ENCODE assay signal across 9 mouse cellular contexts in the genomic region with DNA sequence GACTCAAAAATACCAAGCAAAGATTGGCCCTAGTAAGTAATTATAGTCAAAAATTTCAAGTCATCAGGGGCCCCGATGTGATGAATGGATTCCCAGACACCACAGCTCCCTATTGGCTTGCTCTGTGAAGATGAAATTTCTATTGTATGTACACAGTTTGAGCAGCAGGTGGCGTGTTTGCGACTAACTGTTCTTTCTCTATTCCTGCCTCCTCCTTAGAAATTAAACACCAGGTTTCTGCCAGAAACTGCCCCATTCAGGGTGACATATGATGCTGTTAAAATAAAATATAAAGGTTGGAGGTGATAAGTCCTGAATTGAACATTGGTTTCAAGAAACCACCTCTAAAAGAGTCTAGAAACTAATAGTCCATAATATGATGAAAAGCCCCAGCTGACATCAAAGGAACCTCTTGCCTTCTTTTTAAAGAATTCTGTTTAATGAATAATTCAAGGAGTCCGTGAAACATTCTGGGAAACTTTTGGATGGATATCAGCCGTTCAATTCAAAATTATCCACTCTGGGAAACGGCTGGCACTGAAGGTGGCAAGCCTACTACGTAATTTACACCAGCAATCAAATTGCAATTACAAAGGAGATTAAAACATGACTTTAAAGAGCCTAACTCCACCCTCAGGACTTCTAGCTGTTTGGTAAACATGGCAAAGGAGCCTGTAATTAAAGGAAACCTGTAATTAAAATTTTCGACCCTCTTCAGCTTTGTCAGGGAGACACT.
DNase-seq lines count a peak whose midpoint lies in the region; ATAC-seq and TF ChIP-seq lines count a peak whose summit lies in the region.
"Had no signal": no experiment of that assay in that cellular context is flagged by ENCODE, and none has a peak within 500 bp of the region (broad histone marks: within the 10 kb centered on the region; RNA-seq: fewer than 3 reads in every experiment).

No protein-coding gene starts in this region.

- no peak overlapping the region for H3K9ac ChIP-seq in hindbrain, embryonic 11.5 days (ENCODE audit: low read depth, low read length)
- H3K9ac ChIP-seq in limb, embryonic 14.5 days (ENCODE audit: low read depth, low read length, severe bottlenecking): no peak overlapping the region
- H3K9ac ChIP-seq: embryonic facial prominence, embryonic 12.5 days had no signal

- POLR2A ChIA-PET in Patski (lab: Charles Lee): no interaction called here

- H3K4me1 ChIP-seq in hindbrain, embryonic 11.5 days (replicated peaks; ENCODE audit: control insufficient read depth, insufficient read depth, low read length): no peaks in the 10 kb centered on the region
- H3K4me1 ChIP-seq in limb, embryonic 14.5 days (ENCODE audit: control insufficient read depth, insufficient read depth, low read length): no peaks in the 10 kb centered on the region
- H3K4me1 ChIP-seq: embryonic facial prominence, embryonic 12.5 days had no signal

- peak; percentile 4 for DNase-seq in cerebellum, adult 11 months
- DNase-seq in cerebellum, adult 8-10 months: no peak
- DNase-seq in Patski (ENCODE audit: low read depth, low spot score): no peak
- DNase-seq in hindbrain, embryonic 11.5 days (ENCODE audit: low spot score): peak; percentile 55
- DNase-seq in limb, embryonic 14.5 days (ENCODE audit: low spot score): peak; percentile 18
- peak; percentile 38 for DNase-seq in telencephalon, adult 2 months (ENCODE audit: low read depth, low spot score)
- no peak for DNase-seq in lung, postnatal 10 days
- no peak for DNase-seq in lung, adult 18-20 months

- H3K4me2 ChIP-seq in hindbrain, embryonic 11.5 days (replicated peaks; ENCODE audit: low read depth, low read length): no peak overlapping the region
- H3K4me2 ChIP-seq in limb, embryonic 14.5 days (replicated peaks; ENCODE audit: low read depth, low read length, severe bottlenecking): no peak overlapping the region
- H3K4me2 ChIP-seq: embryonic facial prominence, embryonic 12.5 days had no signal

- WGBS in hindbrain, embryonic 11.5 days: 34% methylated on average over 8 of the region's 8 CpGs
- 31% methylated on average over 8 of the region's 8 CpGs for WGBS in limb, embryonic 14.5 days

- in situ Hi-C loops in Patski (cut with MboI; ENCODE audit: low pct_unique_long_range_greater_than_20kb): no loop called here

- no peaks in the 10 kb centered on the region for H3K36me3 ChIP-seq in hindbrain, embryonic 11.5 days (ENCODE audit: control insufficient read depth, insufficient read depth, low read length)
- no peaks in the 10 kb centered on the region for H3K36me3 ChIP-seq in limb, embryonic 14.5 days (ENCODE audit: control insufficient read depth, insufficient read depth, low read length)
- H3K36me3 ChIP-seq: embryonic facial prominence, embryonic 12.5 days had no signal

- H3K4me3 ChIP-seq in hindbrain, embryonic 11.5 days (ENCODE audit: low read depth, low read length): no peak overlapping the region
- no peak overlapping the region for H3K4me3 ChIP-seq in limb, embryonic 14.5 days (replicated peaks; ENCODE audit: low read length)
- H3K4me3 ChIP-seq: embryonic facial prominence, embryonic 12.5 days had no signal

- H3K9me3 ChIP-seq in hindbrain, embryonic 11.5 days (ENCODE audit: control insufficient read depth, low read length): no peaks in the 10 kb centered on the region
- H3K9me3 ChIP-seq in limb, embryonic 14.5 days (ENCODE audit: control insufficient read depth, low read length): no peaks in the 10 kb centered on the region
- H3K9me3 ChIP-seq: embryonic facial prominence, embryonic 12.5 days had no signal

- no peak for ATAC-seq in Patski
- ATAC-seq in hindbrain, embryonic 11.5 days (ENCODE audit: low FRiP score): peak; percentile 61; the same call in 1 of the 2 replicates
- no peak for ATAC-seq in limb, embryonic 14.5 days (ENCODE audit: low FRiP score, low read depth)

- H3K27me3 ChIP-seq in Patski: no peaks in the 10 kb centered on the region
- no peaks in the 10 kb centered on the region for H3K27me3 ChIP-seq in hindbrain, embryonic 11.5 days (ENCODE audit: control insufficient read depth, insufficient read depth, low read length)
- no peaks in the 10 kb centered on the region for H3K27me3 ChIP-seq in limb, embryonic 14.5 days (ENCODE audit: control insufficient read depth, insufficient read depth, low read length)
- H3K27me3 ChIP-seq: embryonic facial prominence, embryonic 12.5 days had no signal

- TF ChIP-seq POLR2A in limb, embryonic 14.5 days (IDR thresholded peaks at IDR 0.05; ENCODE audit: borderline replicate concordance, extremely low read depth, insufficient read depth, insufficient read length): no peak

- CTCF ChIA-PET in Patski (lab: Charles Lee): interaction anchor here (0.7 to 1.5 kb wide), 4 partner anchors 9 to 28 kb away, joined by 3 to 4 read pairs (median 4); no protein-coding TSS in a partner anchor

- TF ChIP-seq CTCF in Patski (IDR thresholded peaks at IDR 0.05): peak; percentile 48

- no peak overlapping the region for H3K27ac ChIP-seq in hindbrain, embryonic 11.5 days (ENCODE audit: low read depth, low read length)
- H3K27ac ChIP-seq in limb, embryonic 14.5 days (replicated peaks; ENCODE audit: low read depth, low read length): no peak overlapping the region
- H3K27ac ChIP-seq: embryonic facial prominence, embryonic 12.5 days had no signal

Comparison
In these comparisons a context has a peak if more than half of its experiments do, and no peak if none do; other contexts are left out.
1. DNase-seq: peak in cerebellum, adult 11 months (single experiment), hindbrain, embryonic 11.5 days (single experiment), limb, embryonic 14.5 days (single experiment) and telencephalon, adult 2 months (single experiment); none in cerebellum, adult 8-10 months (single experiment), Patski (single experiment), lung, postnatal 10 days (single experiment) and lung, adult 18-20 months (0 of 2).